Mouse (Mus musculus) megakaryocyte, embryonic 14.5 days (primary cell): ENCODE measurements at regions not wholly inside any gene's neighbourhood (a gene's known extent, or its start where the extent isn't known, plus 50 kb on each side); places are given as distances from the start of the nearest gene placed in this dataset.

Experiments used
- FLI1 ChIP-seq: IDR thresholded peaks from 2 replicates; pipeline ENCODE4 v1.6.1; 2012; ENCODE audit warnings: low read length, inconsistent platforms, mixed read lengths
- GATA1 ChIP-seq: IDR thresholded peaks from 3 replicates; pipeline ENCODE4 v1.6.1; 2012; ENCODE audit warnings: mixed read lengths, low read length, inconsistent platforms, borderline replicate concordance

DNA sequence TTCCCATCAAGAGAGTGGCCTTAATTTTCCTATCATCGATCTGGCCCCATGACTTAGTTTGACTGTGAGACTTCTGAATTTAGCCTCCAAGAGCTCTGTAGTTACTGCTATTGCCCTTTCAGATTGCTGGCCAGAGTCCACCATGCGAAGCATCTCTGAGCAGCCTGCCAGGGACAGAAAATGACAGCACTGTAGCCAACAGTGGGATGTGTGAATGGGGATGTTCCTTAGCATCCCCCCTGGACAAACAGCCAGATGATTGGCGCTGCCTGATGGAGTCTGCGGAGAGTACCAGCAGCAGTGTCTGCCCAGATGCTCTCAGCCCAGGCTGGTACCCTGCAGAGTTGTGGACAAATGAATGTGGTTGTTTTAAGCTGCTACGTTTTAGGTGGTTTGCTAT is 96.6 kb downstream of the 4931417E11Rik start:
- TF ChIP-seq GATA1 (no peak), FLI1 (no peak)
